Mouse (Mus musculus) C3H10T1/2 (cell line): ENCODE data around the gene Cpne9. TPM values are rescaled to one million over a fixed set of nuclear protein-coding genes. Genes with fewer than 3 reads are reported as not detected.

Experiments used
- polyA plus RNA-seq, 2 experiments: library from polyadenylated mRNA; unstranded; fragments of >200 nt; fragmentation: generic; extraction: Trizol; gene quantifications; one replicate each; pipeline ENCODE4 v1.2.1; 2012; ENCODE audit warnings: missing spikeins in 2 of 2

Gene Cpne9
- under 1 TPM; 0.06 to 0.08 TPM for polyA plus RNA-seq

DNA sequence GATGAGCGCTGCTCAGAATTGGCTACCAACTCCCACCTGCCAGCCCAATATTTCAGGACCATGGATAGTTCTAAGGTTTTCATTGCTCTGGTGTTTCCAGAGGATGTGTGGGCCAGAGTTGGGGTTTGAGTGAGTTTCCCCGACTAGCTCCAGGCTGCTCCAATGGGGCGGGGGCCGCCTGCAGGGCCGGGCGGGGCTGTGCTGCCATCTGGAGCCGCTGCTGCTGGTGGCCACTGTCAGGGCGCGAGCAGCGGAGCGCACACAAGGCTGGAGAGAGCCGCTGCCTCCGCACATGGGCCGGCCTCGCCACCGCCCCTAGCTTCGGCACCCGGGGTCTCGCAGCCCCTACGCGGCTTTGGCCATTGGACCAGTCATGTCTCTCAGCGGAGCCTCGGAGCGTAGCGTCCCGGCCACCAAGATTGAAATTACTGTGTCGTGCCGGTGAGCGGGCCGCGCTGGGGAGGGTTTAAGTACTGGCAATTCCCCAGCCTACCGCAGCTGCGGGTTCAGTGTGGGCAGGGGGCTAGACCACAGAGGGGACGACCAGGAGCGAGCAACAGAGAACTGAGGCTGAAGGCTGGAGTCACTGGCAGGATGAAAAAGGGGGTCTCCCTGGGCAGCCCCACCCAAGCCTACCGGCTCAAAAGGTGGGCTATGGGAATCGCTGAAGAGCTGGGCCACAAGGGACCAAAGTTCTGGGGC, at the start of gene Cpne9:
TSS of gene Cpne9 (plus strand) at position 207 of the 702 bp plus-strand sequence.

DNA sequence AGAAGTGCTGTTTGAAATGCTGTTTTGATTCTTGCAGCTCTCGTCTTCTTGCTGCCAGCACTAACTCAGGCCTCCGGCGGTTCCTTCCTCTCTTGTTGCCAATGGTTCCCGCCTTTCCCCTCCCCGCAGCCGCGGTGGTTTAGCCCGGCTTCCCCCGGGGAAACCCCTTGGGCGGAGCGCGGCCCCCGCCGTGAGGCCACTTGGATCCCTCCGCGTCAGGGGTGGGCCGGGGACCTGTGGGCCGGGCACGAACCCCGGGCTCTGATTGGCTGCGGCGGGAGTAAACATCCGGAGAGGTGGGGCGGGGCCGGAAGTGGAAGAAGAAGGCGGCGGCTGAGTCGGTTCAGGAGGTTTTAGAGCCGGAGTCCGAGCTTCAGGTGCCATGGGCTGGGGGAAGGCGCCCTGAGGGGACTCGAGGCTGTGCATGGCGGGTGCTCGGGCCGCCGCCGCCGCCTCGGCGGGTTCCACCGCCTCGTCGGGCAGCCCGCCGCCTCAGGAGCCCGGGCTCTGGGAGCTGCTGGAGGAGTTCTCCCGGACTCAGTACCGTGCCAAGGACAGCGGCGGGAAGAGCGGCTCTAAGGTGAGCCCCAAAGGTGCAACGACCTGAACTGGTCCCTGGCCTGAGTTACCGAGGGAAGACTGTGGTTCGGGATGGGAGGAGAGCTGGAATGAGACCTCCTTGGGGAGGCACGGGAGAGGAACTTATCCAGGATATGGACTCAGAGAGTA, 44.4 kb upstream of the Cpne9 start, which contains the start of gene Mtmr14:
TSS of gene Mtmr14 (plus strand) at position 302 of the 729 bp plus-strand sequence.

DNA sequence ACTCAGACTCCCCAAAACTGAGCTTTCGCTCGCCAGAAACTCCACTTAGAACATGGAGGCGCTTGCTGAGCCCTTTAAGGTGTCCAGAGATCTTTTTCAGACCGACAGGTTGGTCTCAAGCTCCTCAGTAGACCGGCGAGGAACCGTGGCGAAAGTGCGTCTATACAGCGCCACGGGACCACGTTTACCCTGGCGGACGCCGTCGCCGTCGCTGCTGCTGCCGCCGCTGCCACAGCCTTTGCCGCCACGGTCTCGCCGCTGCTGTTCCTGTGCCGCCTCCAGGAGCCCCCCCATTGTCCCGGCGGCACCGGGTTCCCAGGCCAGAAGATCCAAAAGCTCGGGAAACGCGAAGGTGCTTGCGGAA, 24.9 kb downstream of the Cpne9 start, which contains the start of gene Brpf1:
TSS of gene Brpf1 (plus strand) at position 152 of the 364 bp plus-strand sequence.

DNA sequence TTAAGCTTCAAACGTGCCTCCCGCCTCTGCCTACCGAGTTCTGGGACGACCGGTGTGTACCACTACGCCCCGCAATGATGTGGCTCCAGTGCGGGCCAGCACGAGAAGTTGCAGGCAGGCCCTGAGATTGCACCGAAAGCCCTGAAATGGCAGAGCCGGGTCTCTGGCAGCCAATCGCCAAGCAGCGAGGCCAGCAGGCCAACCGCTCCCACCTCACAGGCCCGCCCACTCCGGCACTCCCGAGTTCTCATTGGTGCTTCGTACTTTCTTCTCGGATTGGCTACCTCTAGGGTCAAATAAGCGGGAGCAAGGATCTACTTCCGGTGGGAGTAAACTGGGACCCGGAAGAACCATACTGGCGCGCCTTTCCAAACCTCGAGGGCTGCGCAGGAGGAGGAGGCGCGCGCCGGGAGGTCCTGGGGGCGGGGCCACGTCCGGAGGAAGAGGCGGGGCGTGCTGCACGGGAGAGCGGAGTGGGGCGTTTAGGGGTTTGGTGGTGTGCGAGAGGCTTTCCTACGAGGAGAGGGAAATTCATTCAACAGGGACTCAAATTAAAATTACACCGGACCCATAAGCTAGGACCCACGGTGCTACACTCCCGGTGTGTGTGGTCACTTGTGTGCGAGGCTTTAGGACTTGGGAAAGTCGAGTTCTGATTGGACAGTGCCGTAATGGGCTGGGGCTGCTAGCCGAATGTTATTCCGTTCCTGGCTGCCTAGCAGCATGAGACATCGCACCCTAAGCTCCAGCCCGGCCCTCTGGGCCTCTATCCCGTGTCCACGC, 44.6 kb downstream of the Cpne9 start, which contains the start of gene Ogg1:
TSS of gene Ogg1 (plus strand) at position 440 of the 783 bp plus-strand sequence.

DNA sequence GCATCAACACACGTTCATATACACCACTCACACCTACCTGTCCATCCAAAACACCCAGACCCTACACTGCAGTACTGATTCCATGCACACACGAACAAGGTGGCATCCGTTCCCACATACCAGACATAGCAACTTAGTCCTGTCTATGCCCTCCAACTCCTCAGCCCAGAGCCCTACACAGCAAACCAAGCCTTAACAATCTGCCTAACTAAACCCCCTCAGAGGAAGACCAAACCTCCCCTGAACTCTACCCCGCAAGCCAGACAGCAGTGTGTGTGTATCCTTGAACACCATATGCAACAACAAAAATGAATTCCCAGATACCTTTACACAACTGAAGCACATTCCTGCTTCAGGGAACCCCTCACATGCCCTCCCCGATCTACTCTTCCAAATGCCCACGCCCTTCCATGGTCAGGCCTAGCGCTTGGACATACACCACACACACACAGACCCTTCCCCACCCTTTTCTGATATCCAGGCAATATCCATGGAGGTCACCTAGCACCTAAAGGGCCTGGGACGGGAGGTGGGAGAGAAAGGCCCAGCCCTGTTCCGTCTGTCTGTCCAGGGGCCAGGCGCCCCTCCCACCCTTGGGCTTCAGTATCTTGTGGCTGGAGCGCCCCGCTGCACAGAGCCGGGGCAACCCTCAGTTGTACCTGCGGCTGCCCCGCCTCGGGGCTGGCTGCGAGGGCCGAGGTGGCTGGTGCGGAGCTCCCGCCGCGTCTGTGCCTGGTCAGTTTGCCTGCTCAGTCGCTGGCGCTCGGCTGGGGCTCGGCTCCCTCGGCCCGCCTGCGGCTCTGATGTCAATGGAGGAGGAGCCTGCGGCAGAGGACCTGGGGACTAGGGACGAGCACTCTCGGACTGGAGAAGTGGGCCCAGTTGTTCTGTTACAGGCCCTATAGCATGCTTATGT, 61.3 kb downstream of the Cpne9 start, which contains the start of gene Camk1:
TSS of gene Camk1 (minus strand) at position 808 of the 916 bp plus-strand sequence.

Other genes with a start within 250 kb of the Cpne9 start
- gene Thumpd3, start 236.1 kb upstream of the Cpne9 start, polyA plus RNA-seq = 1 to 10 TPM; 2.1 to 7.6 TPM
- gene Setd5, start 204.9 kb upstream of the Cpne9 start, polyA plus RNA-seq = 10 to 100 TPM in 1 of 2 experiments, 1 to 10 TPM in 1; 1.6 to 19.1 TPM
- 10 to 100 TPM in 1 of 2 experiments, 1 to 10 TPM in 1; 1.7 to 10.5 TPM for gene Lhfpl4, start 86.9 kb upstream of the Cpne9 start, polyA plus RNA-seq
- 10 to 100 TPM; 20.4 to 29.4 TPM for gene Mtmr14, start 44.5 kb upstream of the Cpne9 start, polyA plus RNA-seq
- gene Brpf1, start 24.8 kb downstream of the Cpne9 start, polyA plus RNA-seq = 10 to 100 TPM in 1 of 2 experiments, 1 to 10 TPM in 1; 3.4 to 11.1 TPM
- 10 to 100 TPM; 11.4 to 15.7 TPM for gene Ogg1, start 44.7 kb downstream of the Cpne9 start, polyA plus RNA-seq
- gene Camk1, start 61.7 kb downstream of the Cpne9 start, polyA plus RNA-seq = 100 to 1,000 TPM in 1 of 2 experiments, 10 to 100 TPM in 1; 64.5 to 122 TPM
- gene Tada3, start 95.6 kb downstream of the Cpne9 start, polyA plus RNA-seq = 10 to 100 TPM; 27.6 to 50.9 TPM
- gene Arpc4, start 95.8 kb downstream of the Cpne9 start, polyA plus RNA-seq = 100 to 1,000 TPM; 222 to 331 TPM
- gene Ttll3, start 107.0 kb downstream of the Cpne9 start, polyA plus RNA-seq = 1 to 10 TPM in 1 of 2 experiments, under 1 TPM in 1; 0.75 to 7.1 TPM
- 10 to 100 TPM in 1 of 2 experiments, 1 to 10 TPM in 1; 7.3 to 13.4 TPM for gene Rpusd3, start 137.0 kb downstream of the Cpne9 start, polyA plus RNA-seq
- not detected for gene Cidec, start 153.5 kb downstream of the Cpne9 start, polyA plus RNA-seq
- gene Jagn1, start 160.3 kb downstream of the Cpne9 start, polyA plus RNA-seq = 10 to 100 TPM; 43.5 to 47.0 TPM
- gene Il17re, start 176.2 kb downstream of the Cpne9 start, polyA plus RNA-seq = under 1 TPM; 0.02 to 0.09 TPM
- 10 to 100 TPM; 54.5 to 79.0 TPM for gene Il17rc, start 189.1 kb downstream of the Cpne9 start, polyA plus RNA-seq
- gene Creld1, start 201.0 kb downstream of the Cpne9 start, polyA plus RNA-seq = 1 to 10 TPM in 1 of 2 experiments, under 1 TPM in 1; 0.23 to 3.3 TPM
- gene Prrt3, start 219.6 kb downstream of the Cpne9 start, polyA plus RNA-seq = under 1 TPM; 0.01 to 0.06 TPM
- gene Emc3, start 249.3 kb downstream of the Cpne9 start, polyA plus RNA-seq = 10 to 100 TPM; 19.3 to 81.3 TPM
- 1 to 10 TPM in 1 of 2 experiments, under 1 TPM in 1; 0.62 to 2.8 TPM for gene Fancd2, start 249.4 kb downstream of the Cpne9 start, polyA plus RNA-seq